Mouse (Mus musculus): ENCODE measurements around the gene Batf. TPM values are rescaled to one million over a fixed set of nuclear protein-coding genes. Genes with fewer than 3 reads are reported as not detected.

The Batf gene
- total and polyA plus RNA-seq, 3 experiments = 14.4 to 19.9 TPM; not detected in 1

- Histone ChIP-seq H3K27me3 (ENCODE audit: control insufficient read depth in 1 of 2, insufficient read depth in 2 of 2, low read length in 2 of 2) (peaks cover 0 to 1% of the 10 kb centered on the region in 2 experiments; a peak in 3 of 4 replicates), H3K9ac (ENCODE audit: control insufficient read depth, low read depth, low read length, poor library complexity, severe bottlenecking) (no peak overlapping the region), H3K4me1 (ENCODE audit: control insufficient read depth in 1 of 2, insufficient read depth in 2 of 2, low read length in 2 of 2) (no peaks in the 10 kb centered on the region), H3K36me3 (ENCODE audit: control insufficient read depth in 1 of 2, insufficient read depth in 2 of 2, low read length in 2 of 2) (no peaks in the 10 kb centered on the region), H3K4me3 (ENCODE audit: control insufficient read depth in 1 of 2, insufficient read depth in 1 of 2, low read depth in 2 of 2, low read length in 2 of 2) (no peak overlapping the region), H3K79me2 (ENCODE audit: control insufficient read depth, insufficient read depth, low read length, poor library complexity) (no peaks in the 10 kb centered on the region), H3K9me3 (replicated peaks; ENCODE audit: insufficient read depth, low read length) (no peaks in the 10 kb centered on the region), H3K27ac (ENCODE audit: control insufficient read depth, low read depth, low read length) (no peak overlapping the region)
- TF ChIP-seq E2F4 (IDR thresholded peaks at IDR 0.05; ENCODE audit: borderline replicate concordance, low read depth, low read length) (no peak), MYC (IDR thresholded peaks at IDR 0.05; ENCODE audit: low read depth, low read length) (no peak), ELF1 (IDR thresholded peaks at IDR 0.05; ENCODE audit: low read depth, low read length) (no peak), MYB (IDR thresholded peaks at IDR 0.05; ENCODE audit: low read depth, low read length) (no peak), KAT2A (conservative IDR thresholded peaks at IDR 0.05; ENCODE audit: low read depth, low read length) (no peak), POLR2A (IDR thresholded peaks at IDR 0.05; ENCODE audit: control insufficient read depth in 1 of 2, insufficient read depth in 1 of 2, low read depth in 1 of 2, low read length in 2 of 2, poor library complexity in 1 of 2) (no peak), JUND (IDR thresholded peaks at IDR 0.05; ENCODE audit: low read depth, low read length) (no peak)
- DNase-seq (ENCODE audit: low read depth, low spot score) = no peak
Measured at GRCm38 (mm10) chr12:85749861-85750260, 63.4 kb downstream of the Batf start.

- no peak overlapping the region for H3K27ac ChIP-seq (ENCODE audit: control insufficient read depth, low read depth, low read length)
- H3K4me3 ChIP-seq (ENCODE audit: control insufficient read depth in 1 of 2, insufficient read depth in 1 of 2, low read depth in 2 of 2, low read length in 2 of 2) = no peak overlapping the region
- H3K79me2 ChIP-seq (ENCODE audit: control insufficient read depth, insufficient read depth, low read length, poor library complexity) = no peaks in the 10 kb centered on the region
- no peaks in the 10 kb centered on the region for H3K36me3 ChIP-seq (ENCODE audit: control insufficient read depth in 1 of 2, insufficient read depth in 2 of 2, low read length in 2 of 2)
- DNase-seq (ENCODE audit: low read depth, low spot score) = no peak
- H3K9ac ChIP-seq (ENCODE audit: control insufficient read depth, low read depth, low read length, poor library complexity, severe bottlenecking) = no peak overlapping the region
- peaks cover 0 to 1% of the 10 kb centered on the region in 2 experiments; a peak in 3 of 4 replicates for H3K27me3 ChIP-seq (ENCODE audit: control insufficient read depth in 1 of 2, insufficient read depth in 2 of 2, low read length in 2 of 2)
- no peaks in the 10 kb centered on the region for H3K9me3 ChIP-seq (replicated peaks; ENCODE audit: insufficient read depth, low read length)
- H3K4me1 ChIP-seq (ENCODE audit: control insufficient read depth in 1 of 2, insufficient read depth in 2 of 2, low read length in 2 of 2) = no peaks in the 10 kb centered on the region
- TF ChIP-seq MXI1 (IDR thresholded peaks at IDR 0.05; ENCODE audit: low read depth, low read length) (no peak), NRF1 (IDR thresholded peaks at IDR 0.05; ENCODE audit: insufficient read depth, low read depth, low read length, poor library complexity, severe bottlenecking) (no peak), MAZ (IDR thresholded peaks at IDR 0.05; ENCODE audit: low read depth, low read length) (no peak), USF1 (IDR thresholded peaks at IDR 0.05; ENCODE audit: low read depth, low read length) (no peak), TBP (IDR thresholded peaks at IDR 0.05; ENCODE audit: low read depth, low read length) (no peak), TAL1 (IDR thresholded peaks at IDR 0.05; ENCODE audit: low read length) (no peak), CTCF (IDR thresholded peaks at IDR 0.05 in 2 of 3, conservative IDR thresholded peaks at IDR 0.05 in 1 of 3; ENCODE audit: control insufficient read depth in 1 of 3, insufficient read depth in 1 of 3, low read depth in 2 of 3, low read length in 3 of 3, poor library complexity in 1 of 3, severe bottlenecking in 1 of 3) (no peak), RAD21 (IDR thresholded peaks at IDR 0.05; ENCODE audit: low read depth, low read length) (no peak), POLR2AphosphoS2 (IDR thresholded peaks at IDR 0.05; ENCODE audit: low read length) (no peak), GABPA (IDR thresholded peaks at IDR 0.05; ENCODE audit: low read depth, low read length) (no peak), JUND (IDR thresholded peaks at IDR 0.05; ENCODE audit: low read depth, low read length) (no peak)
Measured at GRCm38 (mm10) chr12:85752116-85752515, 65.6 kb downstream of the Batf start.
